Mouse (Mus musculus) E14TG2a.4 (cell line): Measurements from ENCODE around the gene Ppid.

ENCODE experiments used
- CTCF ChIP-seq: conservative IDR thresholded peaks from 2 replicates; pipeline ENCODE4 v1.5.1; 2014; ENCODE audit warnings: low read length
- NANOG ChIP-seq: IDR thresholded peaks from 2 replicates; pipeline ENCODE4 v1.6.1; 2014; ENCODE audit warnings: borderline replicate concordance, low read length, mixed read lengths

GRCm38 (mm10) chr3:79564875-79565606 lies 26.1 kb upstream of the Ppid start:
- no peak for TF ChIP-seq CTCF
- no peak for TF ChIP-seq NANOG
